Mouse (Mus musculus): ENCODE data around the gene Mob3a. TPM values are rescaled to one million over a fixed set of nuclear protein-coding genes. Genes with fewer than 3 reads are reported as not detected.

The Mob3a gene
- polyA plus RNA-seq, 1 experiment from 2014 or later, result 45.8 TPM

GRCm38 (mm10) chr10:80697812-80698211 is 4.0 kb downstream of the Mob3a start:
- no peak for ATAC-seq (ENCODE audit: insufficient number of reproducible peaks, insufficient read depth, low FRiP score, low TSS enrichment, low read depth)
- Histone ChIP-seq H3K4me2 (no peak overlapping the region), H3K36me3 (peaks cover 29% of the 10 kb centered on the region), H3K27ac (no peak overlapping the region), H3K9me3 (no peaks in the 10 kb centered on the region), H3K4me3 (no peak overlapping the region), H3K27me3 (no peaks in the 10 kb centered on the region), H3K9ac (peak overlapping the region; percentile 16; the same call in 1 of the 2 replicates), H3K4me1 (peaks cover 42% of the 10 kb centered on the region)
- WGBS, result 82% methylated on average over 9 of the region's 9 CpGs

GRCm38 (mm10) chr10:80697393-80697787 is 4.4 kb downstream of the Mob3a start:
- Histone ChIP-seq H3K9ac (no peak overlapping the region), H3K27ac (no peak overlapping the region), H3K4me1 (peaks cover 41% of the 10 kb centered on the region), H3K4me3 (no peak overlapping the region), H3K9me3 (no peaks in the 10 kb centered on the region), H3K27me3 (no peaks in the 10 kb centered on the region), H3K36me3 (peaks cover 29% of the 10 kb centered on the region), H3K4me2 (no peak overlapping the region)
- 91% methylated on average over 8 of the region's 8 CpGs for WGBS
- ATAC-seq (ENCODE audit: insufficient number of reproducible peaks, insufficient read depth, low FRiP score, low TSS enrichment, low read depth), result no peak

GRCm38 (mm10) chr10:80696502-80697392 is 5.0 kb downstream of the Mob3a start:
- Histone ChIP-seq H3K4me2 (no peak overlapping the region), H3K9ac (peak overlapping the region; percentile 40; the same call in 1 of the 2 replicates), H3K4me3 (no peak overlapping the region), H3K27ac (peak overlapping the region; percentile 69; the same call in 1 of the 2 replicates), H3K4me1 (peaks cover 41% of the 10 kb centered on the region), H3K27me3 (no peaks in the 10 kb centered on the region), H3K36me3 (peaks cover 30% of the 10 kb centered on the region), H3K9me3 (no peaks in the 10 kb centered on the region)
- WGBS, result 66% methylated on average over 12 of the region's 12 CpGs
- ATAC-seq (ENCODE audit: insufficient number of reproducible peaks, insufficient read depth, low FRiP score, low TSS enrichment, low read depth), result no peak

- Histone ChIP-seq H3K4me1 (peaks cover 36% of the 10 kb centered on the region), H3K27me3 (no peaks in the 10 kb centered on the region), H3K9me3 (no peaks in the 10 kb centered on the region), H3K4me2 (0 out of 2 replicates have a peak overlapping the region, but pooled peaks have one; percentile 9), H3K9ac (peak overlapping the region; percentile 40; the same call in 1 of the 2 replicates), H3K27ac (peak overlapping the region; percentile 69; the same call in 1 of the 2 replicates), H3K4me3 (no peak overlapping the region), H3K36me3 (peaks cover 38% of the 10 kb centered on the region)
- 70% methylated on average over 10 of the region's 10 CpGs for WGBS
- no peak for ATAC-seq (ENCODE audit: insufficient number of reproducible peaks, insufficient read depth, low FRiP score, low TSS enrichment, low read depth)
Observed at GRCm38 (mm10) chr10:80695801-80696501, 5.8 kb downstream of the Mob3a start.

GRCm38 (mm10) chr10:80695186-80695585 is 6.6 kb downstream of the Mob3a start:
- peaks cover 46% of the 10 kb centered on the region for H3K36me3 ChIP-seq

GRCm38 (mm10) chr10:80694159-80694938 is 7.4 kb downstream of the Mob3a start:
- H3K4me3 ChIP-seq, result no peak overlapping the region
- no peaks in the 10 kb centered on the region for H3K27me3 ChIP-seq
- H3K4me2 ChIP-seq, result no peak overlapping the region
- peaks cover 24% of the 10 kb centered on the region; the same call in 1 of the 2 replicates for H3K4me1 ChIP-seq
- H3K9ac ChIP-seq, result peak overlapping the region; percentile 21
- WGBS, result 88% methylated on average over 13 of the region's 13 CpGs
- peaks cover 54% of the 10 kb centered on the region for H3K36me3 ChIP-seq
- no peaks in the 10 kb centered on the region for H3K9me3 ChIP-seq
- no peak for ATAC-seq (ENCODE audit: insufficient number of reproducible peaks, insufficient read depth, low FRiP score, low TSS enrichment, low read depth)
- no peak overlapping the region for H3K27ac ChIP-seq

More at GRCm38 (mm10) chr10:80695186-80695585, 6.6 kb downstream of the Mob3a start:
- no peak overlapping the region; the same call in 1 of the 2 replicates for H3K9ac ChIP-seq
- peaks cover 28% of the 10 kb centered on the region for H3K4me1 ChIP-seq
- H3K27me3 ChIP-seq, result no peaks in the 10 kb centered on the region
- ATAC-seq (ENCODE audit: insufficient number of reproducible peaks, insufficient read depth, low FRiP score, low TSS enrichment, low read depth), result no peak
- no peak overlapping the region for H3K27ac ChIP-seq
- no peaks in the 10 kb centered on the region for H3K9me3 ChIP-seq
- 85% methylated on average over 2 of the region's 2 CpGs for WGBS
- no peak overlapping the region for H3K4me2 ChIP-seq
- H3K4me3 ChIP-seq, result no peak overlapping the region

GRCm38 (mm10) chr10:80693401-80694045 is 8.3 kb downstream of the Mob3a start:
- peaks cover 24% of the 10 kb centered on the region; the same call in 1 of the 2 replicates for H3K4me1 ChIP-seq
- H3K36me3 ChIP-seq, result peaks cover 54% of the 10 kb centered on the region
- no peak for ATAC-seq (ENCODE audit: insufficient number of reproducible peaks, insufficient read depth, low FRiP score, low TSS enrichment, low read depth)
- H3K27ac ChIP-seq, result no peak overlapping the region
- no peak overlapping the region for H3K4me2 ChIP-seq
- H3K9me3 ChIP-seq, result no peaks in the 10 kb centered on the region
- WGBS, result 87% methylated on average over 12 of the region's 12 CpGs
- H3K9ac ChIP-seq, result no peak overlapping the region
- no peak overlapping the region for H3K4me3 ChIP-seq
- H3K27me3 ChIP-seq, result no peaks in the 10 kb centered on the region

GRCm38 (mm10) chr10:80692249-80693165 is 9.3 kb downstream of the Mob3a start:
- peaks cover 55% of the 10 kb centered on the region for H3K36me3 ChIP-seq
- H3K9ac ChIP-seq, result no peak overlapping the region
- H3K4me2 ChIP-seq, result no peak overlapping the region
- H3K4me1 ChIP-seq, result peaks cover 16% of the 10 kb centered on the region; the same call in 1 of the 2 replicates
- ATAC-seq (ENCODE audit: insufficient number of reproducible peaks, insufficient read depth, low FRiP score, low TSS enrichment, low read depth), result no peak
- no peak overlapping the region for H3K27ac ChIP-seq
- WGBS, result 84% methylated on average over 14 of the region's 14 CpGs
- no peaks in the 10 kb centered on the region for H3K27me3 ChIP-seq
- no peak overlapping the region for H3K4me3 ChIP-seq
- H3K9me3 ChIP-seq, result no peaks in the 10 kb centered on the region

- Histone ChIP-seq H3K4me1 (no peaks in the 10 kb centered on the region), H3K27ac (no peak overlapping the region), H3K9ac (no peak overlapping the region), H3K4me3 (no peak overlapping the region), H3K36me3 (peaks cover 72% of the 10 kb centered on the region), H3K27me3 (no peaks in the 10 kb centered on the region), H3K4me2 (no peak overlapping the region), H3K9me3 (no peaks in the 10 kb centered on the region)
- WGBS, result 36% methylated on average over 5 of the region's 5 CpGs
- no peak for ATAC-seq (ENCODE audit: insufficient number of reproducible peaks, insufficient read depth, low FRiP score, low TSS enrichment, low read depth)
Observed at GRCm38 (mm10) chr10:80687850-80688249, 13.9 kb downstream of the Mob3a start.

- 93% methylated on average over 3 of the region's 3 CpGs for WGBS
- no peak for ATAC-seq (ENCODE audit: insufficient number of reproducible peaks, insufficient read depth, low FRiP score, low TSS enrichment, low read depth)
- no peaks in the 10 kb centered on the region for H3K9me3 ChIP-seq
- no peak overlapping the region for H3K4me3 ChIP-seq
- H3K36me3 ChIP-seq, result peaks cover 70% of the 10 kb centered on the region
- no peaks in the 10 kb centered on the region for H3K4me1 ChIP-seq
- H3K4me2 ChIP-seq, result no peak overlapping the region
- no peak overlapping the region for H3K9ac ChIP-seq
- no peaks in the 10 kb centered on the region for H3K27me3 ChIP-seq
- no peak overlapping the region for H3K27ac ChIP-seq
Observed at GRCm38 (mm10) chr10:80686617-80687016, 15.2 kb downstream of the Mob3a start.

Data from embryonic facial prominence, embryonic 13.5 days (tissue).